Mouse (Mus musculus) adrenal gland, adult 18-20 months (tissue): Measurements from ENCODE around the gene Frmd4b. TPM values are rescaled to one million over a fixed set of nuclear protein-coding genes. Genes with fewer than 3 reads are reported as not detected.

Experiments used
- DNase-seq, 2 experiments: peaks; one replicate each; pipeline ENCODE4 v3.0.0; 2021 to 2022; ENCODE audit warnings: low spot score in 2 of 2
- total RNA-seq, 2 experiments: library from RNA; stranded (reverse); gene quantifications; 1 replicate in 1 of 2; 2 replicates in 1 of 2; pipeline ENCODE4 v1.2.3; 2021

Gene Frmd4b
- total RNA-seq, 2 experiments from 2014 or later = 18.5 to 22.0 TPM

DNA sequence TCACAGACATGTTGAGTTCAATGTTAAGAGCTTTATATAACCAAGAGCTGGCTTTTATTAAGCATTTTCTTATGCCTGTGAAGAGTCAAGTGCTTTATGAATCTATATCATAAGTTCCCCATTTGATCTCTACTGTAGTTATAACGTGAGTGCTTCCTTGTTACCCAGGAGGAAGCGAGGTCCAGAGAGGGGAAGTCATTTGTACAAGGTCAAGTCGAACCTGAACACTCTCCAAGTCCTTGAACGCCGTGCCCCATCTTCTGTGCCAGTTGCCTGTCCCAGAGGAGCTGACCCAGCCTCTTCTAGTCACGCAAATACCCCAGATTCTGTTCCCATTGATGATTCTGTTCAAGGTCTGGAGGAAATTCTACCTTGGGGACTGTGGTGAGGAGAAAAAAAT is 135.4 kb downstream of the Frmd4b start:
- DNase-seq = no peak

DNA sequence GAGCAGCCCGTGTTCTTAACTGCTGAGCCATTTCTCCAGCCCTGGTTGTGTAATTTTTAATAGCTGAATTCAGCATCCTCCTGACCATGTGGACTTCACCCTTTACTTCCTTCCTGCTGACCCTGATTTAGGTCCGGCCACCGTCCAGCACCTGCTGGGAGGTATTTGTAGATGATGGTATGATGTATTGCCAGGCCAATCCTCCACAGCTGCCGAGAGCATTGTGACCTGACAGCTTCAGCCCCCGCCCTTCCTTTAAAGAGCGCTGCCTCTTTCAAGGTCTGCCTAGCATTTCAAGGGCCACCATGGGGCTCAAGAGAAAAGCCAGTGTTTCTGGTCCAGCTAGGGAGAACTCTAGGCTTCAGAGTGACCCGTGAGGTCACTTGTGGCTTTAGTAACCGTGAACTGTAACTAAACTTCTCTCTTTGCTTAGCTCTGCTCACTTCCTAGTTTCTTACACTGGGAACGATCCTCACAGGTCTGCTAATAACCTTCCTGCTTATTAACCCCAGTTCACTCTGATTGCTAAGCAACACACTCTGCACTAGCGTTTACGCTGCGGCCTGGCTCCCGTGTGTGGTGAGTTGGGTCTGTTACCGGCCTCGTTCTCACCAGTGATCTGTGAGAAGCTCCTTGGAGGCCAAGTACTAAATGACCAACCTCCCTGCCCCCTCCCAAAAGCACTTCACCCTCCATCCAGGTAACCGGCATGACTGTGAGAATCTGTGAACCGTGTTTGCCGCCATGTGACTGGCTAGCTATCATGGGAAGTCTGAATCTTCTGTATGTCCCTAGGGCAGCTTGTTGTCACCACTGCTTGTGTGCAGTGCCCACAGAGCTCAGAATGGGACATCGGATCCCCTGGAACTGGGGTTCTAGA is 138.1 kb downstream of the Frmd4b start:
- DNase-seq = no peak

DNA sequence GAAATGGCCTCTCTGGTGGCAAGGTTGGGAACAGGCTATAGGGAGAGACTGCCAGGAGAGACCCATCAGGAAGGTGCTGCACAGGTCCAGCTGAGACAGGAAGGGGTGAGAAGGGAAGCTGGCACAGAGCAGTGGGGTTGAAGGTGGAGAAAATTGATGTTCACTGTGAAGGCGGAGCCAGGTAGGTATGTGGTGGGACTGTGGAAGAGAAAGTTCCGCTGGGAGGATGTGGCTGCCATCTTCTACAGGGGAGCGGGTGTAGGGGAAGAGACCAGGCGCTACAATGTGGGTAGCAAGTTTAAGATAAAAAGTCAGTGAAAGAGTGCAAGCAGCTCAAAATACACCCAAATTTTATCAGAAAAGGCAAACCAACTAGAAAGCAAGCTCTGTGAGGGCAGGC is 143.7 kb downstream of the Frmd4b start:
- no peak for DNase-seq

DNA sequence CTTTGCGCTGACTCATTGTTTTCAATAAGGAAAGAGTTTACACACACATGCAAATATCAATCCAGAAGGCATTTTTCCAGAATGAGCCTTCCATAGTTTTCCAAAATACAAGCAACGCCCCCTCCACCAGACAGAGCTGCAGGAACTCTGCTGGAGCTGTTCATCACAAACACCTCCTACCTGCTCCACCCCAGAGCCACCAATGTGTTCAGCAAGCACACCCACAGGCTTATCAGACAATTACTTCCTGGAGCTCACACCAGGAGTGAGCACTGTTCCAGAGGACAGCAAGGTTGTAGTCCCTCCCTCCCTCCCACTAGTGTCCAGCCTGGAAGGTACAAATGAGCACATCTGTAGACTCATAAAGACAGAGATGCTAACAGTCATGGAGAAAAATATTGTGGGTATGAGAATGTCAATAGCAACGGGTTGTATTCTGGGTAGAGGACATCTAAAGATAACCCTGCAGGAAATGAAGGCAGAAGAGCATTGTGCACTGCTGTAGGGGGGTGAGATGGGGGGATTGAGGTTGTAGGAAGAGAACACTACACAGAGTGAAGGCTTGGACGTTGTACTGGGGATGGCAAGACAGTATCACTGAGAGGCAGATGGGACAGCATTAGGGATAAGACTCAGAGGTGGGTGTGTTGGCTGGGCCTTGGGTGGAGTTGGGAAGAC is 144.3 kb downstream of the Frmd4b start:
- no peak for DNase-seq

- DNase-seq = no peak
Measured at GRCm38 (mm10) chr6:97463898-97464524, 153.3 kb downstream of the Frmd4b start.

- no peak for DNase-seq
Measured at GRCm38 (mm10) chr6:97462421-97462820, 154.9 kb downstream of the Frmd4b start.

DNA sequence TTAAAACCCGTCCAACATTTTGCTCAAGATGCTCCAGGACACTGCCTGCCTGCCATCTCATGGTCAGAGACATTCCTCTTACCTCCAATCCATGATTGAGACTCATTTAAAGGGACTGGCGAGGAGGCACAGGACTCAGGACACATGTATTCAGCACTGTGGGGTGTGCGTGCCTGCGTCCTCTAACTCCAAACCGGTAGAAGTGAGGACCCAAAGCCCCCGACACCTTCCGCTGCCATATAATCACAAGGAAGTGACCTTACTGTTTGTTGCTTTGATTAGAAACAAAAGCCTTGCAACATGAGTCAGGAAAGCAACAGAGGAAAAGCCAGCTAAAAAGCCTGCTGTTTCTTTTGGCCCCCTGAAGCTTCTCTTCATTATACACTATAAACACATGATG is 158.2 kb downstream of the Frmd4b start:
- no peak for DNase-seq

GRCm38 (mm10) chr6:97458358-97458757 is 159.0 kb downstream of the Frmd4b start:
- DNase-seq = no peak

GRCm38 (mm10) chr6:97457954-97458353 is 159.4 kb downstream of the Frmd4b start:
- DNase-seq = no peak

DNA sequence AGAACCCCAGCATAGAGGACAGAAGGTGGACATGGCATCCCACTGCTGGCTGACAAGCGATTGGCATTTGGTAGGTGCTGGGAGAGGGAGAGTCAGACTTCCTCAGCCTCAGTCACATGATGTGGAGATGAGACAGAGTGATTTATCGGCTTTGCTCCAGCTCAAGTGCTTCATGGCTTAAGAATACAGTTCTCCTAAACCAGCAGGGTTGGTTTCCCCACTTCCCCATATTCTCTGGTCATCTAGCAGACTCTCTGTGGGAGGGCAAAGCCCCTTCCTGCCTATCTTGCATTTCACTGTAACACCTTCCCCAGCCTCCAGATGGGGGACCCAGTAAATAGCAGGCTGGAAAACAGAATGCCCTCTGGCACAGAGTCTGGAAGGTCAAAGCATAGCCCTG is 160.1 kb downstream of the Frmd4b start:
- DNase-seq = no peak

GRCm38 (mm10) chr6:97452223-97452622 is 165.1 kb downstream of the Frmd4b start:
- DNase-seq = no peak

DNA sequence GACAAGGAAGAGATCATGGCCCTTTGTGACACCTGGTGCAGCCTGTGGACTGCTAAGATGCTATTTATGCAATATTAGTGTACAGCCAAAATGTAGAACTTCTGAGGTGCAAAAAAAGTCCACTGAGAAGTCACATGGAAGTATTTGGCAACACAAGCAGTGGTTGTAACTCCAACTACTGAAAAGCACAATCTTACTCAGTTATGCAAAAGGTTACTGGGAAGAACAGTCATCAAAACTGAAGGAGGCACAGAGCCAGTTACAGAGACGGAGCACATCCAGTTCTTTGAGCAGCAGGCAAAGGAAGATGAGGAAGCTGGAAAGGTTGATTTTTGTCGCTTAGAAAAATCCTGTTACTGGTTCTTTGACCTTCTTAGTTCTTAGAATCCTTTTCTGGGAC is 167.5 kb downstream of the Frmd4b start:
- DNase-seq = no peak

DNA sequence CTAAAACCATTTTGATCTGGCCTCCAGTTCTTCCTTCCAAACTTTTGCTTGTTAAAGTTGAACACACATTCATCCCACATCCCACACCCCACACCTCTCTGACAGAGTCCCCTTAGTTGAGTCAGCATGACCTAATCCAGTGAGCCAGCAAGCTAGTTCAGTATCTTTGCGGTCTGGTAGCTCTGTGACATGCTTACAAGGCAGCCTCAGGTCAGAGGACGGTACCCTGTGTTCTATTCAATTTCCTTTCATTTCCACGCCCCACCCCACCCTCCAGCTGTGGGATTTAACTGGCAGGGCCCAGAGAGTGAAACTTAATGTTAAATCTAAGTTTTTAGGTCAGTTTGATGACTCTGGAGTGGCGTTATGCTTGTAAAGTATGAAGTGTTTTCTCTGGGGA is 170.3 kb downstream of the Frmd4b start:
- DNase-seq = no peak

GRCm38 (mm10) chr6:97444145-97444544 is 173.2 kb downstream of the Frmd4b start:
- DNase-seq = no peak

GRCm38 (mm10) chr6:97443522-97443921 is 173.8 kb downstream of the Frmd4b start:
- DNase-seq = no peak

- no peak for DNase-seq
Measured at GRCm38 (mm10) chr6:97441357-97441756, 176.0 kb downstream of the Frmd4b start.

DNA sequence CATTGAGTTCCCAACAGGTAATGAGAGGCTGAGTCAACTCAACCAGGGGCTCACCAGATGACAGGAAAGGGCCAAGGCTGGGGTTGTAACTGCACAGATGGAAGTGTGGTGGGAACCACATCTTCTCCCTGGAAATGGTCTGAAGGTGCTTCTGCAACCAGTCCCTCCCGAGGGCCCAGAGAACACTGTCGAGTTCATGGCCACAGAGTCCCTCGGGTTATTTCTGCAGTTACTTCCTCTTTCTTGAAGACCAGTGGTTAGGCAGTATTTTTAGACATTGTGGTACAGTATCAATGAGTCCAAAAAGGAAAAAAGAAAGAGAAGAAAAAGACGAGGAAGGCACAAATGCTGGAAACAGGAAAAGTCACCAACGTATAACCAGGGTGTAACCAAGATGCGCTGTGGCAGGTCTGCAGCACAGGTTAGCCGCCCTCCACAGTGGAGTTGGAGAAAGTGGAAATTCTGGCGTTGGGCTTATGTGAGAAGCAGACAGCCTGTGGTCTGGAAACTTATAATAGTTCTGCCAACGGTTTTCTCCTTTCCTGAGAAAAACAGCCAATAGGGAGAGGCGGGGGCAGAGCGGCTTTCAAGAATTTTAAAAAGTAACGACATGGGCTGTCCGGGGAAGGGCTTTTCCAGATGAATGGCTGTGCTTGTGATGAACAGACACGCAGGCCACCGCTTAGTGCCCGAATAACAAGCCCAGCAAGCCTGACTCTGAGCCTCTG is 178.3 kb downstream of the Frmd4b start:
- no peak for DNase-seq

DNA sequence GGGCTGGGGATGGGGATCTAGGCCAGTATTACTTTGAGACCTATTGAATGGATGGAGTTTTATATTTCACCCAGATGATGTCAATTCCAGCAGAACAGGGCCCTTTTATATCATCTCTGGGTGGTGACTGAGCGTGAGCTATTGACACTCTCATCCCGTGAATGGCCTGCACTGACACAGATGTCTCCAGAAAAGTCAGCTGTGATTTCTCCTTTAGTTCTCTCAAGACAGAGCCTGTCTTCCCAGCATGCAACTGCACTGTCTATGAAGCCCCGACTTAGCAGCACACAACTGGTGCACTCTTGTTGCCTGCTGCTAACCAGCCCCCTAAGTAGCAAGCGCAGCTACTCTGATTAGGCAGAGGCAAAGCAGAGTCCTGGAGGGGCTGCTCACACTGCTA is 182.6 kb downstream of the Frmd4b start:
- no peak for DNase-seq

DNA sequence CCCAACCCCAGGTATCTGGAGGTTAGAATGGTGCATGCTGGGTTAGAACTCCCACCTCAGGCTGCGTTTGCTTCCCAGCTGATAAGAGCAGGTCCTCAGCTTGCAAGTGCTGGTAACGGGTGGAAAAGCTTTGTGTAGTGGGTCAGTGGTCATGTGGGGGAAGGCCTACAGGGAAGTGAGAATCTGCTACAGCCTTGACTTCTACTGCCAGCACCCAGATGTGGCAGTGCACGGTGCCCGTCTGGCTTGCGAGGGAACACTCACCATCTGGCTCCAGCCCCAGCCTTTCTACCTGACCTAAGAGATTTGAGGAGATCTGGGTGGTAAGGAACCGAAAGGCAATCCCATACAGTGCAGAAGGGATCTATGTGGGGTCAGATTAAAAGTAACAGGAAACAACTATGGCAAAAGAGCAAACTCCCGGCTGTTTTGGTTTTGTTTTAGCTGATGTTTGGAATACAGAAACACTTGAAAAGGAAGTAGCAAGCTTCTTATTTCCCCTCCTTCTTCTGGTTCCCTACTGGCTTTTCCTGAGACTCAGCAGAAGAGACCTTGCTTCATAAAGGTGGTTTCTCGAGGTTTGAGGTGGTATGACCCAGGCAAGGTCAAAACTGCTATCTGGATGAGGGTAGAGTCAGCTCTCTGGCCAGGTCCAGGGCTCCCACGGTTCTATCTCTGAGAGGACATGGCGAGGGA is 185.9 kb downstream of the Frmd4b start:
- DNase-seq = no peak

DNA sequence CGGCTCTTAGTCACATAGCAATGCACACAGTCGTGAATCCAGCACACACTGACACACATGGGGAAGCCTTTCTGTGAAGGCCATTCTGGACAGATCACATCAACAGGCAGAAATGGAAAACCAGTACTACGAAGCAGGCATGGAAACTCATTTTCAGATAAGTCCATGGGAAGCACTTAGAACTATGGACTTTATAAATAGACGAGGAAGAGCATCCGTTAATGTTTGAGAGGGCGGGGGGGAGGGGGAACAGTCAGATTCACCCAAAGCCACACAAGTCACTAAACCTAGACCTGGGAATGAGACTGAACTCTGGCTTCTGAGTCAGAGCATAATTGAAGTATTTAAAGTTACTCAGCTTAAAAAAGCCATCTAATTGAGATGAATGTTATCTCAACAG is 186.8 kb downstream of the Frmd4b start:
- no peak for DNase-seq
